Mouse (Mus musculus) left cerebral cortex, adult 2 months (tissue): ENCODE measurements around the gene Rusc1. TPM values are rescaled to one million over a fixed set of nuclear protein-coding genes. Genes with fewer than 3 reads are reported as not detected.

Experiments used
- DNase-seq, 2 experiments: peaks; one replicate each; pipeline ENCODE4 v3.0.0; 2021 to 2022; ENCODE audit warnings: low spot score in 2 of 2, mixed read lengths in 1 of 2; ENCODE audit errors: extremely low spot score in 1 of 2
- H3K27ac ChIP-seq: fragments of 200-600 bp; 2 replicates; pipeline ENCODE4 v1.8.1; 2022
- H3K4me3 ChIP-seq: fragments of 200-600 bp; 2 replicates; pipeline ENCODE4 v1.8.1; 2022
- CTCF ChIP-seq: fragments of 200-600 bp; IDR thresholded peaks from 2 replicates; pipeline ENCODE4 v1.8.1; 2022; ENCODE audit warnings: antibody characterized with exemption, mild to moderate bottlenecking, moderate library complexity
- intact Hi-C: fragments of 180-260 bp; cut with DNase I; formaldehyde crosslinking; loops from one replicate; pipeline ENCODE4 v1.15.1; 2025
- total RNA-seq, 2 experiments: library from RNA; stranded (reverse); gene quantifications; 2 replicates each; pipeline ENCODE4 v1.2.3; 2021

The Rusc1 gene
- total RNA-seq, 2 experiments from 2014 or later: 189 to 199 TPM

GRCm38 (mm10) chr3:89113058-89113457, 19.9 kb upstream of the Rusc1 start:
- no peak for DNase-seq
- no peak overlapping the region for H3K27ac ChIP-seq
- intact Hi-C loops: no loop called here
- no peak overlapping the region for H3K4me3 ChIP-seq
- TF ChIP-seq CTCF: no peak

GRCm38 (mm10) chr3:89108146-89108545, 15.0 kb upstream of the Rusc1 start:
- intact Hi-C loops: no loop called here
- DNase-seq: no peak
- TF ChIP-seq CTCF: no peak
- no peak overlapping the region for H3K27ac ChIP-seq
- H3K4me3 ChIP-seq: no peak overlapping the region

- intact Hi-C loops: no loop called here
- no peak overlapping the region for H3K27ac ChIP-seq
- TF ChIP-seq CTCF: no peak
- no peak for DNase-seq
- no peak overlapping the region for H3K4me3 ChIP-seq
Measured at GRCm38 (mm10) chr3:89107545-89107944, 14.4 kb upstream of the Rusc1 start.

- Histone ChIP-seq H3K27ac (no peak overlapping the region), H3K4me3 (no peak overlapping the region)
- intact Hi-C loops: no loop called here
- DNase-seq: no peak
- no peak for TF ChIP-seq CTCF
Measured at GRCm38 (mm10) chr3:89106881-89107280, 13.8 kb upstream of the Rusc1 start.

GRCm38 (mm10) chr3:89103291-89103595, 10.1 kb upstream of the Rusc1 start:
- intact Hi-C loops: loop anchor here (5.0 kb wide), 1 partner anchor 54 kb away; no protein-coding TSS in a partner anchor
- DNase-seq: no peak

GRCm38 (mm10) chr3:89102495-89103290, 9.6 kb upstream of the Rusc1 start:
- peak overlapping the region; percentile 66 for H3K27ac ChIP-seq
- peak overlapping the region; percentile 71; the same call in 1 of the 2 replicates for H3K4me3 ChIP-seq
- intact Hi-C loops: loop anchor here (5.0 kb wide), 1 partner anchor 55 kb away; no protein-coding TSS in a partner anchor
- no peak for TF ChIP-seq CTCF
- DNase-seq: no peak

More at GRCm38 (mm10) chr3:89103291-89103595, 10.1 kb upstream of the Rusc1 start:
- no peak overlapping the region for H3K27ac ChIP-seq
- no peak for TF ChIP-seq CTCF
- no peak overlapping the region for H3K4me3 ChIP-seq

GRCm38 (mm10) chr3:89101812-89102494, 8.8 kb upstream of the Rusc1 start, which contains the start of gene Fdps:
Gene Fdps, minus strand, starts transcription at chr3:89101959.
- DNase-seq: peak; percentile 89 to 97
- intact Hi-C loops: loop anchor here (5.0 kb wide), 1 partner anchor 55 kb away; no protein-coding TSS in a partner anchor

GRCm38 (mm10) chr3:89101459-89101811, 8.3 kb upstream of the Rusc1 start:
- Histone ChIP-seq H3K27ac (peak overlapping the region; percentile 45; the same call in 1 of the 2 replicates), H3K4me3 (peak overlapping the region; percentile 71)
- intact Hi-C loops: loop anchor here (5.0 kb wide), 1 partner anchor 56 kb away; no protein-coding TSS in a partner anchor
- DNase-seq: peak in 1 of 2 experiments; percentile 55
- TF ChIP-seq CTCF: no peak

More at GRCm38 (mm10) chr3:89101812-89102494, 8.8 kb upstream of the Rusc1 start, which contains the start of gene Fdps:
- peak; percentile 44 for TF ChIP-seq CTCF
- Histone ChIP-seq H3K27ac (peak within 1 kb of the TSS; percentile 66), H3K4me3 (peak within 1 kb of the TSS; percentile 71)

- DNase-seq: no peak
- TF ChIP-seq CTCF: no peak
- Histone ChIP-seq H3K4me3 (peak within 1 kb of the TSS; percentile 71), H3K27ac (peak within 1 kb of the TSS; percentile 45; the same call in 1 of the 2 replicates)
- intact Hi-C loops: loop anchor here (5.0 kb wide), 1 partner anchor 56 kb away; no protein-coding TSS in a partner anchor
Measured at GRCm38 (mm10) chr3:89100811-89101210, 7.7 kb upstream of the Rusc1 start, which contains the start of gene Gm43738. Gene Gm43738, minus strand, starts transcription at chr3:89101099.

GRCm38 (mm10) chr3:89094021-89094420, 910 bp upstream of the Rusc1 start:
- intact Hi-C loops: no loop called here
- no peak for DNase-seq
- Histone ChIP-seq H3K4me3 (no peak overlapping the region), H3K27ac (no peak overlapping the region)
- TF ChIP-seq CTCF: no peak

GRCm38 (mm10) chr3:89092509-89093090, 511 bp downstream of the Rusc1 start:
- Histone ChIP-seq H3K27ac (peak overlapping the region; percentile 96), H3K4me3 (peak overlapping the region; percentile 86)
- peak in 1 of 2 experiments; percentile 42 for DNase-seq
- intact Hi-C loops: loop anchor here (2.0 kb wide), 1 partner anchor 122 kb away; the partner anchor contains the start of gene Thbs3
- no peak for TF ChIP-seq CTCF
